Mouse (Mus musculus) 3134 (cell line): ENCODE data around the gene Por.

ENCODE experiments used
- DNase-seq: peaks from one replicate; pipeline ENCODE4 v3.0.0-alpha.2; 2011; ENCODE audit warnings: low spot score; ENCODE audit not compliant: insufficient read length; ENCODE audit errors: extremely low read depth

Gene Por

GRCm38 (mm10) chr5:135653209-135653608, 16.6 kb upstream of the Por start:
- no peak for DNase-seq

- DNase-seq, result no peak
These were observed 13.8 kb upstream of the Por start for GRCm38 (mm10) chr5:135656046-135656445.

- no peak for DNase-seq
These were observed 12.7 kb upstream of the Por start for GRCm38 (mm10) chr5:135657128-135657527.

- DNase-seq, result no peak
These were observed 12.0 kb upstream of the Por start for GRCm38 (mm10) chr5:135657703-135658373.

- DNase-seq, result no peak
These were observed 9.9 kb upstream of the Por start for GRCm38 (mm10) chr5:135659956-135660355.

- no peak for DNase-seq
These were observed 9.3 kb upstream of the Por start for GRCm38 (mm10) chr5:135660535-135660934.

- no peak for DNase-seq
These were observed 2.9 kb upstream of the Por start for GRCm38 (mm10) chr5:135666890-135667289.

GRCm38 (mm10) chr5:135668071-135668470, 1.8 kb upstream of the Por start:
- no peak for DNase-seq

- DNase-seq, result peak; percentile 57
These were observed 1.0 kb downstream of the Por start for GRCm38 (mm10) chr5:135670881-135671280.

GRCm38 (mm10) chr5:135672509-135672908, 2.7 kb downstream of the Por start:
- no peak for DNase-seq

GRCm38 (mm10) chr5:135672980-135673379, 3.1 kb downstream of the Por start:
- no peak for DNase-seq

GRCm38 (mm10) chr5:135674349-135674775, 4.5 kb downstream of the Por start:
- no peak for DNase-seq

- no peak for DNase-seq
These were observed 5.0 kb downstream of the Por start for GRCm38 (mm10) chr5:135674821-135675220.

- no peak for DNase-seq
These were observed 6.9 kb downstream of the Por start for GRCm38 (mm10) chr5:135676696-135677095.

- DNase-seq, result no peak
These were observed 7.4 kb downstream of the Por start for GRCm38 (mm10) chr5:135677251-135677650.

- no peak for DNase-seq
These were observed 8.6 kb downstream of the Por start for GRCm38 (mm10) chr5:135678481-135678880.

GRCm38 (mm10) chr5:135680967-135681545, 11.2 kb downstream of the Por start:
- no peak for DNase-seq

GRCm38 (mm10) chr5:135682009-135682408, 12.2 kb downstream of the Por start:
- DNase-seq, result no peak

GRCm38 (mm10) chr5:135682942-135683570, 13.2 kb downstream of the Por start:
- DNase-seq, result no peak

- no peak for DNase-seq
These were observed 20.6 kb downstream of the Por start for GRCm38 (mm10) chr5:135690401-135690800.

GRCm38 (mm10) chr5:135691266-135691665, 21.4 kb downstream of the Por start:
- no peak for DNase-seq

- no peak for DNase-seq
These were observed 23.5 kb downstream of the Por start for GRCm38 (mm10) chr5:135693281-135693853.
